Mouse (Mus musculus) liver, embryonic 16.5 days (tissue): ENCODE results near the gene Stxbp4. TPM values are rescaled to one million over a fixed set of nuclear protein-coding genes. Genes with fewer than 3 reads are reported as not detected.

Experiments
- ATAC-seq: fragments of 200-750 bp; cut with Nextera tagmentation; 2 replicates; pipeline ENCODE4 v1.8.0; 2017; ENCODE audit warnings: low read depth, mild to moderate bottlenecking, moderate number of reproducible peaks, moderate library complexity
- H3K27ac ChIP-seq: fragments of 300-500 bp; sonication (generic); 2 replicates; pipeline ENCODE4 v1.5.1; 2014; ENCODE audit warnings: mild to moderate bottlenecking, low read length
- H3K27me3 ChIP-seq: fragments of 300-500 bp; sonication (generic); 2 replicates; pipeline ENCODE4 v1.6.1; 2014; ENCODE audit warnings: low read depth, low read length, mixed read lengths; ENCODE audit not compliant: control insufficient read depth, insufficient read depth
- H3K36me3 ChIP-seq: fragments of 300-500 bp; sonication (generic); 2 replicates; pipeline ENCODE4 v1.6.1; 2014; ENCODE audit warnings: mild to moderate bottlenecking; ENCODE audit not compliant: control insufficient read depth, insufficient read depth
- H3K4me1 ChIP-seq: fragments of 300-500 bp; sonication (generic); 2 replicates; pipeline ENCODE4 v1.6.1; 2014; ENCODE audit warnings: low read depth, low read length, mixed read lengths; ENCODE audit not compliant: control insufficient read depth
- H3K4me2 ChIP-seq: fragments of 300-500 bp; sonication (generic); 2 replicates; pipeline ENCODE4 v1.6.1; 2014; ENCODE audit warnings: low read depth, low read length, mixed read lengths
- H3K4me3 ChIP-seq: fragments of 300-500 bp; sonication (generic); 2 replicates; pipeline ENCODE4 v1.5.1; 2014; ENCODE audit warnings: low read depth, mild to moderate bottlenecking, low read length
- H3K9ac ChIP-seq: fragments of 300-500 bp; sonication (generic); 2 replicates; pipeline ENCODE4 v1.6.1; 2014; ENCODE audit warnings: low read depth, low read length
- H3K9me3 ChIP-seq: fragments of 300-500 bp; sonication (generic); replicated peaks from 2 replicates; pipeline ENCODE4 v1.6.1; 2016; ENCODE audit warnings: low read length; ENCODE audit not compliant: control insufficient read depth
- WGBS: fragments of 180-500 bp; shearing (Covaris S2); extraction: QIAGEN DNeasy Blood & Tissue Kit; methylation state at CpG from one replicate; pipeline ENCODE4 v1.1.7; 2014; ENCODE audit not compliant: insufficient replicate concordance; 5-methylcytosine and 5-hydroxymethylcytosine counted together
- polyA plus RNA-seq: library from polyadenylated mRNA; unstranded; fragments of >200 nt; fragmentation: Nextera tagmentation; extraction: Ambion mirVana; gene quantifications from 2 replicates; pipeline ENCODE4 v1.2.1, GENCODE M21; 2015

The Stxbp4 gene
- polyA plus RNA-seq, result 6.0 and 6.6 TPM in 2 replicates

- WGBS, result under 1% methylated on average over 48 of the region's 48 CpGs
- Histone ChIP-seq H3K9me3 (no peaks in the 10 kb centered on the region), H3K4me1 (peaks cover 21% of the 10 kb centered on the region), H3K4me2 (peak within 1 kb of the TSS; percentile 83), H3K27me3 (no peaks in the 10 kb centered on the region), H3K9ac (peak within 1 kb of the TSS; percentile 97), H3K27ac (peak within 1 kb of the TSS; percentile 88), H3K4me3 (peak within 1 kb of the TSS; percentile 100), H3K36me3 (peaks cover 9% of the 10 kb centered on the region)
- ATAC-seq, result peak; percentile 93
These were observed at the start of gene Stxbp4, which contains the start of gene Cox11 for GRCm38 (mm10) chr11:90637440-90638311. Gene Stxbp4, minus strand, starts transcription at chr11:90638084. Gene Cox11, plus strand, starts transcription at chr11:90638173.

DNA sequence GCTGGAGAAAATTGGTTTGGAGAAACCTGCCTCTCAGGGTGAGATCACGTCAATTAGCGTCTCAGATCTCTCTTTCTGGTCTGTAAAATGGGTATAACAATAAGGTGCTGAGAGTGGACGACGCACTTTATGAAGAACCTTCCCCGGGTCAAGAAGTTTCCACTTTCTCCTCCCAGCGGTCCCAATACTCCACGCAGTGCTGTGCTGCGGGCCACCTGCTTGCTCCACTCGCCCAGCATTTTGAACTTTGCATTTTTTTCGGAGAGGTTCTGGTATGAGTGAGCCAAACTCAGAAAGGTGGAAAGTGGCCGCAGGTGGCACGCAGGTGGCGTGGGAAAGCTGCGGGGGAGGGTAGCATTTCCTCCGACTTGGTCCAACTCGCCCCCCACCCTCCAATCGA is 49.2 kb upstream of the Stxbp4 start:
- peak overlapping the region; percentile 77 for H3K4me3 ChIP-seq
- H3K9me3 ChIP-seq, result no peaks in the 10 kb centered on the region
- under 1% methylated on average over 17 of the region's 17 CpGs for WGBS
- H3K27ac ChIP-seq, result peak overlapping the region; percentile 65
- no peaks in the 10 kb centered on the region; the same call in 1 of the 2 replicates for H3K27me3 ChIP-seq
- peaks cover 22% of the 10 kb centered on the region for H3K36me3 ChIP-seq
- H3K9ac ChIP-seq, result peak overlapping the region; percentile 82
- peak overlapping the region; percentile 98 for H3K4me2 ChIP-seq
- H3K4me1 ChIP-seq, result peaks cover 37% of the 10 kb centered on the region
- ATAC-seq, result peak; percentile 66

GRCm38 (mm10) chr11:90686287-90687025 is 48.6 kb upstream of the Stxbp4 start:
- no peaks in the 10 kb centered on the region for H3K9me3 ChIP-seq
- peaks cover 22% of the 10 kb centered on the region for H3K36me3 ChIP-seq
- peaks cover 36% of the 10 kb centered on the region for H3K4me1 ChIP-seq
- ATAC-seq, result peak; percentile 67
- H3K4me3 ChIP-seq, result peak overlapping the region; percentile 77
- H3K4me2 ChIP-seq, result peak overlapping the region; percentile 98
- H3K27me3 ChIP-seq, result no peaks in the 10 kb centered on the region; the same call in 1 of the 2 replicates
- H3K27ac ChIP-seq, result peak overlapping the region; percentile 65
- WGBS, result 58% methylated on average over 13 of the region's 13 CpGs
- H3K9ac ChIP-seq, result peak overlapping the region; percentile 82

DNA sequence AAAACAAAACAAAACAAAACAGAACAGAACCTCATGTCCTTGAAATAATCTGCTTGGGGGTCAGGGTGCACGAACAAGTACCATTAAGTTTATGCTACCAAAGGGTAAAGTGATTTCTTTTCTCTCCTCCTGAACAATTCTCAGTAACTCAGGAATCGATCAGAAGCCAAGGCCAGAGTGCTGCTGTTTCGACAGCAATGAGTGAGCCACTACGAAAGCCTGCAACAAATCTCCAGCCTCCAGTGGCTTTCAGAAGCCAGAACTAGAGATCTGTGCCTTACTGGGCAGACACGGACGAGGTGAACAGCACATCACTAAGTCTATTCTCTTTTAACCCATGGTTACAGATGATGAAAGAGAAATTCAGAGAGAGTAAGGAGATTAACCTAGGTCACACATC is 47.3 kb upstream of the Stxbp4 start:
- no peak for ATAC-seq
- Histone ChIP-seq H3K27me3 (no peaks in the 10 kb centered on the region; the same call in 1 of the 2 replicates), H3K27ac (no peak overlapping the region), H3K4me2 (peak overlapping the region; percentile 98), H3K4me3 (no peak overlapping the region), H3K9me3 (no peaks in the 10 kb centered on the region), H3K36me3 (peaks cover 29% of the 10 kb centered on the region), H3K9ac (0 out of 2 replicates have a peak overlapping the region, but pooled peaks have one; percentile 4), H3K4me1 (peaks cover 29% of the 10 kb centered on the region)
- 68% methylated on average over 6 of the region's 6 CpGs for WGBS

DNA sequence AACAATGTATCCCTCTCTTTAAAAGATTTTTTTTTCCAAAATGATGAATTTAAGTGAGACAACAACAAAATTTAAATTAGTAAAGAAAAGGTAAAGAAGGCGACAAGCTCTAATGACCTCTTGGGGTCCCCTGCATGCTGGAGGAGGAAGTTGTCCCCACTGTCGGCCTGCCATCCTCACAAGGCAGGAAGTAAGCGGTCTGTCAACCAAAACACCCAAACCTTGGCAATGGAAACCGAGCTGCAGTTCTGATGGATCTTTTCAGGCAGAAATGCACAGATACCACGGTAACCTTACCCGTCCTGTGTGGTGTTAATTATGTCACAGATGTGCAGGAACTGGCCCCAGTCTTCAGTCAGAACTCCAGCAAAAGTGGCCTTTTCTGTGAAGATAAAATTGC is 46.9 kb upstream of the Stxbp4 start:
- ATAC-seq, result no peak
- Histone ChIP-seq H3K4me1 (peaks cover 29% of the 10 kb centered on the region), H3K27ac (no peak overlapping the region), H3K36me3 (peaks cover 33% of the 10 kb centered on the region), H3K9ac (0 out of 2 replicates have a peak overlapping the region, but pooled peaks have one; percentile 4), H3K4me3 (no peak overlapping the region), H3K27me3 (no peaks in the 10 kb centered on the region; the same call in 1 of the 2 replicates), H3K4me2 (peak overlapping the region; percentile 98), H3K9me3 (no peaks in the 10 kb centered on the region)
- WGBS, result 41% methylated on average over 6 of the region's 6 CpGs

DNA sequence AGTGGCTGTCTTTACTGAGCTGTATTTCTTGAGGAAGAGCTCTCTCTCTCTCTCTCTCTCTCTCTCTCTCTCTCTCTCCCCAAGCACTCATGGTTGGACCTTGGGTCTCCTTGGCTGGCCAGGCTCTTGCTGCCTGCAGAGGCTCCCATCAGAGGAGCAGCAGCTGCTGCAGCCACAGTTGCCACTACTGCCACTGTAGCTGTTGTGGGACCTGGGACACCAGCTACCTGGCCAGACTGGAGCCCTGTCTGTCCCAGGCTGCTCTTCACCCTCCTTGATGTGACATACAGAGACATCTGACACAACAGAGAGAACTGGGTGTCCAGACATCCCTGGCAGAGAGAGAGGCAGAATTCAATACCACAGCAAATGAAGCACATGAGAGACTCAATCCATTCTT is 43.3 kb upstream of the Stxbp4 start:
- Histone ChIP-seq H3K9ac (no peak overlapping the region), H3K27ac (no peak overlapping the region), H3K4me1 (peaks cover 37% of the 10 kb centered on the region), H3K4me2 (no peak overlapping the region), H3K27me3 (no peaks in the 10 kb centered on the region), H3K4me3 (no peak overlapping the region), H3K9me3 (no peaks in the 10 kb centered on the region), H3K36me3 (peaks cover 52% of the 10 kb centered on the region)
- ATAC-seq, result no peak

GRCm38 (mm10) chr11:90678582-90678981 is 40.7 kb upstream of the Stxbp4 start:
- peaks cover 46% of the 10 kb centered on the region for H3K36me3 ChIP-seq
- H3K9me3 ChIP-seq, result no peaks in the 10 kb centered on the region
- WGBS, result 94% methylated on average over 5 of the region's 5 CpGs
- H3K4me1 ChIP-seq, result peaks cover 31% of the 10 kb centered on the region
- no peaks in the 10 kb centered on the region for H3K27me3 ChIP-seq
- peak overlapping the region; percentile 60 for H3K4me3 ChIP-seq
- ATAC-seq, result no peak
- H3K4me2 ChIP-seq, result peak overlapping the region; percentile 71
- H3K27ac ChIP-seq, result peak overlapping the region; percentile 40
- no peak overlapping the region for H3K9ac ChIP-seq

GRCm38 (mm10) chr11:90677771-90678288 is 39.9 kb upstream of the Stxbp4 start:
- ATAC-seq, result no peak
- Histone ChIP-seq H3K4me3 (peak overlapping the region; percentile 60), H3K4me2 (peak overlapping the region; percentile 71), H3K27ac (peak overlapping the region; percentile 40), H3K9me3 (no peaks in the 10 kb centered on the region), H3K4me1 (peaks cover 31% of the 10 kb centered on the region), H3K36me3 (peaks cover 47% of the 10 kb centered on the region), H3K27me3 (no peaks in the 10 kb centered on the region), H3K9ac (peak overlapping the region; percentile 65)
- WGBS, result 62% methylated on average over 8 of the region's 8 CpGs
